Mouse (Mus musculus): ENCODE measurements around the gene Tmem150b.
A peak's percentile ranks its signal among the peaks of the same experiment; 100 is the strongest.

The Tmem150b gene

DNA sequence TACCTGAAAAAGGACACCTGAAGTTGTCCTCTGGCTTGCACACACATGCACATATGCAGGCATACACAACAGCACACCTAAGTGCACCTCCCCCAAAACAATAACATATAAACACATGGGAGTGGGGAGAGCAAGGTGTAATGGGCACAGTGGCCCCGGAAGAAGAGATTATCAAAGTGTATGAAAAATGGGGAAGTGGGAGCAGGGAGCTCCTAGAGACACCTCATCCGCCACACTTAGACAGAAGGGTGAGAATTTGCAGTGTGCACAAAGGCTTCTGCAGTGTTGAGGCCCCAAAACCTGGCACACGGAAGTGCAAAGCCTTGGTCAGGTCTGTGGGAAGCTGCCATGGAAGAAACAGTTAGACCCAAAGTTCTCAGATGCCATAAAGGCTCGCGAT lies 6.0 kb upstream of the Tmem150b start:
- DNase-seq (ENCODE audit: low read depth, low spot score), result no peak

DNA sequence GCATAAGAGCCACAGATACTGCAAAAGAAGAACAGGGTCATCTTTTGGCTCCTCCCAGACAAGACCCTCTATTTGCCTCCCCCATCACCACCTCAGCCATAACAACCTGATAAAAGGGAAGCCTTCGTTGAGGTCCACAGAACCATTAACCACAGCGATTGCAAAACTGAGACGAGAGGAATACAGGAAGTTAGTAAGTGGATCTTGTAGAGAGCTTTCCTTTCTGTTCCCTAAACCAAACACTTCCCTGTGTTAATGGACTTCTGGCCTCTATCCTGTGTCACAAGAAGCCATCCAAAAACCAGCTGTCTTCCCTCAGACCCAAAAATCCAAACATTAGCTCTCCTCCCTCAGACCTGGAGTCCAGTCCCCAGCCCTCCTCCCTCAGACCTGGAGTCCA lies 690 bp downstream of the Tmem150b start:
- DNase-seq (ENCODE audit: low read depth, low spot score), result no peak

DNA sequence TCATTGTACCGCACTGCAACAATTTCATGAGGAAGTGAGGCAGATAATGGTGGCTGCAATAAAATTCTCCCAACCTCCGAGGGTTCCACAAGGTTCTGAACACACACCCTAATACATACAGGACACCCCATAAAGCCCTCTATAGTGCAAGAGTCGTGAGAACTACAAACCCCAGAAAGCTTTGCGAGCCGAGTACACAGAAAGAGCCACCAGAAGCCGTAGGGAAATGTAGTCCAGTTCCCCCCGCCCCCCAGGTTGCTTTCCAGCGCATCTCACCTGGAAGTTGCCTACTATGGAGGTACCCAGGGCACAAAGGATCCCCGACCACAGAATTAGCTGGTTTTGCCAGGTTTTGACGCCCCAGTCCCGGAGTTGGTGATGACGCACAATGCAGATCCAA lies 1.5 kb downstream of the Tmem150b start:
- DNase-seq (ENCODE audit: low read depth, low spot score), result no peak

DNA sequence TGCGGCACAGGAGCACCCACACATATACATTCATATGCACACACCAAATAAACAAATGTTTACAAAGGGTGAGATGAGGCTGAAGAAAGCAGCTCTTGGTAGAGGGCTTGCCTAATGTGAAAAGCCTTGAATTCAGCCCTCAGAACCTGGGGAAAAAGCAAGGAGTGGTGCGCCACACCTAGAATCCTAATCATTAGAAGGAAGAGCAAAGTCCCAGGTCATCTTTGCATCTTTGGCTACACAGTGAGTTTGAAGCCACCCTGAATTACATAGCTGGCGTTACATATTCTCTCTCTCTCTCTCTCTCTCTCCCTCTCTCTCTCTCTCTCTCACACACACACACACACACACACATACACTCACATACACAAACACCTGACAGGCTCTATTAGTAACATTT lies 5.8 kb downstream of the Tmem150b start:
- DNase-seq (ENCODE audit: low read depth, low spot score), result no peak

DNA sequence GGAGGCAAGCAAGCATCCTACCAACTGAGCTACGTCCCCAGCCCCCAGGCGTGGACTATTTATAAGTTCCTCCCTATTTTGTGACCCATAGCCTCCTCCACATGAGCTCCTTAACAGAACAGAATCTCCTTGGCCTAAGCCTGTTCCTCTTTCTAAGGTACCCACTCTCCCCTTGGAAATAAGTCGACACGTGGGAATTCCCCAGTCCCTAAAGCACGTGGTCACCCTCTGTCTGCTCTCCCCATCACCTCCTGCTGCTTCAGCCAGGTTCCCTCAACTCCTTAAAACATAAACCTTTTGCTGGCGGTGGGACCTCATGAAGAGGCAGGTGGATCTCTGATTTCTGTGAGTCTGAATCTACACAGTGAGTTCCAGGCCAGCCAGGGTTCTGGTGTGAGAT lies 8.1 kb downstream of the Tmem150b start:
- DNase-seq (ENCODE audit: low read depth, low spot score), result no peak

DNA sequence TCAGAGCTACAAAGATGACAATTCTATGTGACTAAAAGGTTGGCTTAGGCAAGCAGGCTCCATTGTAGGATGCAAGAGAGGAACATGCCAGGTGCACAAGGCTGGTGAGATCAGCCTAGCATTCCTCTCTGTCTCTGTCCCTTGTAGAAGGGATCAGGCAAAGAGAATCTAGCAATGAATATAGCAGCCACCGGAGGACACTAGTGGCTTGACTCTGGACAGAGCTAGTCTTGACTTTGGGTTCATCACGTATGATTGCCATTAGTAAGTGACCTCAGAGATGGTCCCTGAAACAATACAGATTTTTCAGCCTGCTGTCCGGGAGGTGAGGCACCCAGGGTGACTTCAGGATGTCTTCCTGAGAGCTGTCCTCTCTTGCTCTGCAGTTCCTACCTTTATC lies 12.5 kb downstream of the Tmem150b start:
- no peak for DNase-seq (ENCODE audit: low read depth, low spot score)

DNA sequence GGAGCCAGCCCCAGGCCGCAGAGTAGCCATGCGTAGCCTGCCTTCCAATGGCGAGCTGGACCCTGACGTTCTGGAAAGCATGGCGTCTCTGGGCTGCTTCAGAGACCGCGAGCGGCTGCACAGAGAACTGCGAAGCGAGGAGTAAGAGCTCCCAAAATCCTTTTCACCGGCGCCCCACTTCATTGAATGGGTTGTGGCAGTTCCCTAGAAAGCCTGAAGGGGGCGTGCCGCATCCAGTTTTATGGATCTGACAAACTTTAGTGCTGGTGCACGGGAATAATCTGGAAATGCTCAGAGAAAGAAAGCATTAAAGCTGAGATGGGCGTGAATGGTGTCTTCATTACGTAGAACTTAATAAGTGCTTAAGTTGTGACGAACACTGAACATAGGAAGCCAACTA lies 20.0 kb downstream of the Tmem150b start:
- no peak for DNase-seq (ENCODE audit: low read depth, low spot score)

DNA sequence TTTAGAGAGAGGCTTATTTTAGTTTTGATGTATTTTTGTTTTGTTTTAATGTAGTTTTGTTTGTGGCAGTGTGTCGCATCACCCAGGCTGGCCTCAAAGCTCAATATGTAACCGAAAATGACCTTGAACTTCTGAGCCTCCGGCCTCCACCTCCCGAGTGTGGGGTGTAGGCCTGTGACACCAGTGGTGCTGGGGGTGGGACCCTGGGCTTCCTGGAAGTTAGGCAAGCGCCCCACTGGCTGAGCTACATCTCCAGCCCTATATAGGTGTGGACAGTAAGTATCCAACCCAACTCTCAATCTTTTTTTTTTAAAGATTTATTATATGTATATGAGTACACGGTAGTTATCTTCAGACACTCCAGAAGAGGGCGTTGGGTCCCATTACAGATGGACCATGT lies 21.9 kb downstream of the Tmem150b start:
- DNase-seq (ENCODE audit: low read depth, low spot score), result no peak

DNA sequence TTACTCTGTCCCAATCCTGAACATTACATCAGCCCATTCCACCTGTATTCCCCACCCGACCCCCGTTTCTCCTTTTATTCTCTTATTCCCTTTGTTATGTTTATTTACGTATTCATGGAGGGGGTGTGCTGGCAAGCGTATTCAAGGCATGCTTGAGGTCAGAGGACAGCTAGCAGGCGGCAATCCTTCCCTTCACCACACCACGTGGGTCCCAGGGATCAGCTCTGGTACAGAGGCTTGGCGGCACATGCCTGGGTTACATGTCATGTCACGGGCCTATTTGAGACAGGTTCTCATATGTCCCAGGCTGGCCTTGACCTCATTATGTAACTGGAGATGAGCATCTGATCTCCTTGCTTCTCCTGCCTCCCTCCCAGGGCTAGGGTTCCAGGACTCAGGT lies 22.7 kb downstream of the Tmem150b start:
- DNase-seq (ENCODE audit: low read depth, low spot score), result no peak

DNA sequence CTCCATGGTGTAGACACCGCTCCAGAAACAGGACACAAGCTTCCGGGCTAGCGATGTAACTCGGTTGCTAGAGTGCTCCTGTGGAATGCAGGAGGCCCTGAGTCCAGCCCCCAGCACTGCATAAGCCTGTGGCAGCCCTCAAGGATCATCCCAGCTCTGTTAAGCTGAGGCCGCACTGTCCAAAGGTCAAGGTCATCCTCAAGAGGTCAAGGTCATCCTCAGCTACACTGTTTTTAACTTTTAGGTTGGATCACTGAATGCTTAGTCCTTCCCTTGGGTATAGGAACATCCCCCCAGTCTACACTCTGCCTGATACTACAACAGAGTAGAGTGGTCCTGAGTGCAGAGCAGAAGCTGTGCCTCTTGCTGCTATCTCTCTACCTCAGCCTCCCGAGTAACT lies 32.0 kb downstream of the Tmem150b start:
- DNase-seq (ENCODE audit: low read depth, low spot score), result no peak

DNA sequence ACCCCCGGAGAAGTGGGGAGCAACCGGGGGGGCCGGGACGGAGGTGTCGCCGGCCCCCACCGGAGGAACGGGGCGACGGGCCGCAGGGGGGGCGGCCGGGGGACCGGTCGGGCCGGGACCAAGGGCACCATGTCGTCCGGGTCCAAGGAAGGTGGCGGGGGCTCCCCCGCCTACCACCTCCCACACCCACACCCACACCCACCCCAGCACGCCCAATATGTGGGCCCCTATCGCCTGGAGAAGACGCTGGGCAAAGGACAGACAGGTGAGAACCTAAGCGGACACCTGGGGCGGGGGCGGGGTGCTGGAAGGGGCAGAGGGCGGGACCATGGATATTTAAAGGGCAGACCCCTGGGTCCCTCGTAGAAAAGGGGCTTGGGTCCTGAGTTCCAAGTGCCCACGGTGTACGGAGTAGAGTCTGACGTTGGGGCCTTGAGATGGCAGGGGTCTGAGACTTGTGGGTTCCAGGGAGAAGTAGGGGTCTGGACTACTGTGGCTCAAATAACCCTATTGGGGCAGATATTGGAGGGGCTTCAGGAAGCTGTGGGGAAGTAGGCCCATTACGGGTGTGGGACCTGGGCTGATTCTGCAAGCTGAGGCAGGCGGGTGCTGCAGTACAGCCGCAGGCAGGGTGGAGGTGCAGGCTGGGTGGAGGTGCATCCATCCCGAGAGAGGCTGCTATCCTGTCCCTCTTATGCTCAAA lies 33.9 kb downstream of the Tmem150b start:
- no peak for DNase-seq (ENCODE audit: low read depth, low spot score)

DNA sequence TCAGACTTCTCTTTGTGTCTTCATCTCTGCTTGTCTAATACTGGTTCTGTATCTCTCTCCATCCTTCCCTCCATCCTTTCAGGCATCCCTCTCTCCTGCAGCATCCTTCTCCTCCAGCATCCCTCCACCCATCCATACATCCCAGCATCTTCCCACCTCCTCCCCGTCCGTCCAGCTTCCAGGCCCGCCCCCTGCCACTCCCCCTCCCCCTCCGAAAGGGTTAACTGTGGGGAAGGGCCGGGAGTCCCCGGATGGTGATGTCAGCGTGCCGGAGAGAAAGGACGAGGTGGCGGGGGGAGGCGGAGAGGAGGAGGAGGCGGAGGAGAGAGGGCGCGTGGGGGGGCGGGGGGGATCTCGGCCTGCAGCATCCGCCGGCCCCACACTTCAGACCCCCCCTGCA lies 34.7 kb downstream of the Tmem150b start, which contains the start of gene Brsk1:
TSS of gene Brsk1 (plus strand) at position 218 of the 400 bp plus-strand sequence.
- DNase-seq (ENCODE audit: low read depth, low spot score), result no peak

DNA sequence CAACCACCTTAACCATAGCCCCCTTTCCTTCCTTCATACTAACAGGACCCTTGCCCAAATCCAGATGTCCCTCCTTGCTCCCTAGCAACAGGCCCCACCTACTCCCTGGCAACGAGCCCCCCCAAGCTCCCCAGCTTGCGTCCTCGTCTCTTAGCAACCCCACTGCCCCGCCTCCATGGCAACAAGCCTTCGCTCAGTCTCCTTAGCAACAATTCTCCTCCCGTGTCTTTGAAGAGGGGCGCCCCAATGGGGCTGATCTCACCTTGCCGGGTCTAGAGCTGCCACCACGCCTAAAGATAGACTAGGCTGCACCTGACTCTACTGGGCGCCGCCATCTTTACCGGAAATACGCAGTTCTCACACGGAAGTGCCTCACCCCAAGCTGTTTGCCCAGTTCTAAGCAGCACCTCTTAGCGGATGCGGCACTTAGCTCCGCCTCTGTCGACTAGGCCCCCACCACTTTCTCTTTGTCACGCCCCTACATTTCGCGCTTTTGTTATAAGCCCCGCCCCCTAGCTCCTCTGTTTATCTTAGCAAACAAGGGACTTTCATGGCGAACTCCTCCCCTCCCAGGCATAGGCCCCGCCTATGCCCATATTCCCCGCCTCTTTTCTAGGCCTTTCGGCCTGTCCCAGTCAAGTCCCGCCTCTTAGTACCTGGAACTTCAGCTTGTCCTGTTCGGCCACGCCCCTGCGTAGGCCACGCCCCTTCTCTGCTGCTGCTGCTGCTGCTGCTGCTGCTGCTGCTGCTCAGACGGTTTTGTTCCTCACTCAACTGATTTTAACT lies 40.2 kb downstream of the Tmem150b start, which contains the start of gene Hspbp1:
TSS of gene Hspbp1 (minus strand) at position 437 of the 786 bp plus-strand sequence.
- DNase-seq (ENCODE audit: low read depth, low spot score), result peak; percentile 100

DNA sequence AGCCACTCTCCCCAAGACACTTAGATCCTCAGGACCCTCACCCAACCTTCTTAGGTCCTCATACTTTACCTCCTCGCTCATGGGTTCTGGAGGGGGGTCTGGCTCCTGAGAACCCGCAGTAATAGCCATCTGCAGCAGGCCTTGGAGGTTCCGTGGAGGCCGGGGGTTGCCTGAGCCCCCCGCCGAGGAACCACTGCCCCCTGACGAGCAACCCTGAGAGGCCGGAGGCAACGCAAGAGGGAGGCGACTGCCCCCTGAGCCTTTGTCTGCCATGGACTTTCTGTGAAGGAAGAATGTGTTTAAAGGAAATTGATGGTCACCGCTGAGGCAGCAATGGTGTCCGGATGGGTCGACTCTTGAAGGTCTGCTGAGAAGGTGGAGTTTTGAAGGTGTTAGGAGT lies 40.8 kb downstream of the Tmem150b start:
- DNase-seq (ENCODE audit: low read depth, low spot score), result no peak

DNA sequence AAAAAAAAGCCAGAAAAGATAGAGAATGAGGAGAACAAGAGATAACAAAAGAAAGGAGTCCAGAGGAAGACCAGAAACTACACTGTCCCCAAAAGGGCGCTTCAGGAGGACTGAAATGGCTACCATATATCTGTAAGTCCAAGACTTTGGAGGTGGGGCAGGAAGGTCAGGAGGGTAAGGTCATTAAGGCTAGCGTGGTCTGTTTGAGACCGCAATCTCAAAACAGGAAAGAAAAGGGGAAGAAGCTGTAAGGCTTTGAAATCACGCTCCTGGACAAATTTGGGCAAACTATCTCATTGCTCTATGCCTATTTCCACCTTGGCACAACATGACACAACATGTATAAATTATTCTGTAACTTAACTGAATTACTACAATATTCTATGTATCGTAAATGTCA lies 41.7 kb downstream of the Tmem150b start:
- no peak for DNase-seq (ENCODE audit: low read depth, low spot score)

DNA sequence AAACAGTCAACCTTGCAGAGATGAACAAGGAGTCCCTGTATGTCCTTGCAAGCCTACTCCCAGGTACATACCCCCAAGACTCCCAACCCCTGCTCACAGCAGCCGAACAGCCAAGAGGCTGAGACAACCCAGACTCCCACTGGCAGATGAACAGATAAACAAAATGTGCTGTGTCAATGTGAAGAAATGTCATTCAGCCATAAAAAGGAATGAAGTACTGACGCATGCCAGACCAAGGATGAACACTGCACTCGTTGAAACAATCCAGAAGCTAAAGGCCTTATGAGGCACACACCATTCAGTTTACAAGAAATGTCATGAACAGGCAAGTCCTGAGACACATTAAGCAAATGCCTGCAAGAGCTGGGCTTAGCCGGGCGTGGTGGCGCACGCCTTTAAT lies 49.8 kb downstream of the Tmem150b start:
- no peak for DNase-seq (ENCODE audit: low read depth, low spot score)

DNA sequence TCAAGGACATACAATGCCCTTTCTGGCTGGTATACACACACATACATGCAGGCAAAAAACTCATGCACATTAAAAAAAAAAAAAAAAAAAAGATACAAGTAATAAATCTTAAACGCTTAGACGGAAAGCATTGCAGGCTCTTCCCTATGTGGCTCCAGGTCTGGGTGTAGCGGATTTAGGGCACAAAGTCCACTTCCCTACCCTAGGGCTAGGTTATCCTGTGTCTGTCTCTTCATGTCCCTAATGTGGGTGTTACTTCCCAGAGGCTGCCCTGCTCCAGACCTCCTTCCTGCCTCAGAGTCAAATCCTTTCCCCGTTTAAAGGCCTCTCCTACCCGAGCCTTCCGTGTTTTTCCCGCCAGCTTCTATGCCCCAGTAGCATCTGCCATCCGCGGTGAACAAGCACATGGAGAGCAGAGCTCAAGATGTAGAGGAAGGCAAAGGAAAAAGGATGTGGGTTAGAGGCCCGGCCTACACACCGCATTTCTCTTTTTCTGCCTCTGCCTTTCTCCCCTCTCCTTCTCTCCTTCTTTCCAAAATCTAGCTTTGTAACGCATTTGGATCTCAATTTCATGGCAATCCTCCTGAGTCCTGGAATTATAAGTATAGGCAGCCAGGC lies 50.8 kb downstream of the Tmem150b start:
- peak; percentile 54 for DNase-seq (ENCODE audit: low read depth, low spot score)

DNA sequence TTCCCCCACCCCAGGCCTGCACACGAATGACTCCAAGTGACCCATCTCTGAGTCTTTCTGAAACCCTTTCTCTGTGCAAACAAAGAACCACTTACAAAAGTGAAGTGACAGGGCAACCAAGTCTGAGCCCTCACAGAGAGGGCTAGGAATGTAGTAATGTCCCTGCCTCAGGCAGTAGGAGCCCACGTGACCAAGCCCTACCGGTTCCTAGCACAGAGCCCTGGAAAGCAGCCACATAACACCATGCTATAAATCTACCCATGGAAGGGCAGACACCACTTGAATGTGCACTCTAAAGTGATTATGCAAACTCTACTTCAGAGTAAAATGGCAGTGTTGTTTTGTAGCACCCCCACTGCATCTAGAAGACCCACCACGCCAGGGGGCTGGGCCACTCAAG lies 53.1 kb downstream of the Tmem150b start:
- DNase-seq (ENCODE audit: low read depth, low spot score), result no peak

DNA sequence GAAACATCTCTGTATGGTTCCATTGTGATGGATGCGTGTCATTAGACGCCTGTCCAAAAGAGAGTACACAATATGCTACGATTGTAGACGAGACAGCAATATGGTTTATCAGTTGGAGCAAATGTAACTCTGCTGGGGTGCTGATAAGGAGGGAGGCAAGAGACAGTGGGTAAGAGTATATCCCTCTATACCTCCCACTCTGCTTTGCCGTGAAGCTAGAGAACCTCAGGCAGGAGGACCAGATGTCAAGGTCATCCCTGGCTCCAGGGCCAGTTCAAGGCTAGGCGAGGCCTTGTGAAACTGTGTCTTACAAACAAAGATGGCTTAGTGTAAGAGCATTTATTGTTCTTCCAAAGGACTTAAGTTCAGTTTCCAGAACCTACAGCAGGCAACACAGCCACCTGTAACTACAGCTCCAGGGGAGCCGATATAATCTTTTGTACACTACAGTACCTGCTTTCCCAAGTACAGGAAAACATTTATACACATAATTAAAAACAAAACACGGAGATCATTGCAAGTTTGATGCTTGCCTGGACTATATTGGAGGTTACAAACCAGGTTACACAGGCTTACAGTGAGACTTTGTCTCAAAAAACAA lies 54.3 kb downstream of the Tmem150b start:
- DNase-seq (ENCODE audit: low read depth, low spot score), result no peak

DNA sequence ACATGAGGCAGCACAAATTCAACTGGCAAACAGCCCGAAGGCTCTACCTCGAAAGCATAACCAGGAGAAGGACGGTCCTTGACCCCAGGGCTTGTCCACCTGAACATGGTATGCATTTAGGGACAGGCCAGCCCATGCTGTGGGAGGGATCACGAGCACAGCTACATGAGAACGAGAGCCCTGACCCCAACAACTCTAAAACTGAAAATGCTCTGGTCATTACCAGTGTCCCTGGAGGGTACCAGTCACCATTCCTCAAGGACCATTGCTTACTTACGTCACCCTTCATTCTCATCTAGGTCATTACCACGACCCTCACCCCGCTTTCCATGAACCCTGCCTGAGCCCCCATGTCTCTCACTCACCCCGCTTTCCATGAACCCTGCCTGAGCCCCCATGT lies 55.9 kb downstream of the Tmem150b start:
- DNase-seq (ENCODE audit: low read depth, low spot score), result no peak

DNA sequence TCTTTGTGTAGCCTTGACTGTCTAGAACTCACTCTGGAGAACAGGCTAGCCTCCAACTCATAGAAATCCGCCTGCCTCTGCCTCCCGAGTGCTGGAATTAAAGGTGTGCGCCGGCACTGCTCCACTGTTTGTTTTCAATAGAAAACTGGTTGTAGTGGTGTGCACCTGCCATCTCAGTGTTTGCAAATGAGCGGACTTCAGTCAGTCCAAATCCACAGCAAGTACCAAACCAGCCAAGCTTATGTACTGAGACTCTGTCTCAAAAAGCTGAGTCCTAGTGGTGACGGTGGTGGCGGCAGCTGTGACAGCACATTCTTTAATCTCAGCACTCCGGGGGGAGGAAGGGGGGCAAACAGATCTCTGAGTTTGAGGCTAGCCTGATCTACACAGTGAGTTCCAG lies 56.5 kb downstream of the Tmem150b start:
- DNase-seq (ENCODE audit: low read depth, low spot score), result no peak

DNA sequence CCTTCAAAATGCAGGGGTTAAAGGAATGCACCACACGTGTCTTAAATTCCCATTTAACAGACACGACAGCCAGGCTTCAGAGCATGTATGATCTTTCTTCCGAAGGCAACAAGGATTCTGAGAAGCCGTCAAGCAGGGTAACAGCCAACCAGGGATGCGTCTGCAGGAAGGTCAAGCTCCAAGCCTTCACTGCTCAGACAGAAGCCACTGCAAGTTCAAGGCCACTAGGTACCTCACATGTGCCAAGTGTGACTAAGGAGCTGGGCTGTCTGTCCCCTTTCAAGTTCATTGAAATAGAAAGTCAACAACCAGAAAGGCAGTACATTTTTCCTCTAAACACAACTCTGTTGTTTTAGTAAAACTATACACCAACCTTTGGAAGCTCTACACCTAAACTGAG lies 58.2 kb downstream of the Tmem150b start:
- no peak for DNase-seq (ENCODE audit: low read depth, low spot score)
